Mouse (Mus musculus): ENCODE data around the gene Ebp.

Gene Ebp

GRCm38 (mm10) chrX:8182871-8183540, 10.3 kb downstream of the Ebp start:
- no peak for DNase-seq

DNA sequence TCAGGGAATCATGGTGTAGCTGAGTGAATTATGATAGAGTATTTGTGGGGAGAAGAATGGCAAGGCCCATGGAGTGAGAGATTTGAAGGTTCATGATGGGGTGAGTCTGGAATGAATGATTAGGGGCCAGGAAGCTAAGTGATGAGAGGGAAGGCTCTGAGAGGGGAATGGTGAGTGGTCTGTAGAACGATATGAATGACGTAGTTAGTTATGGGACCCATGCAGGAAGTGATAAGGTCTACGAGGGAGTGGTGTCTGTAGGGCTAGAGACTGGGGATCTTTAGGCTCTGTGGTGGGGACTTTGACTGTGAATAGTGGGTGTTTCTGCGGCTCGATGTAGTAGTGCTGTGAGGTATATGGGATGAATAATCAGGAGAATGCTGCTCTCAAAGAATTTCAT, 13.7 kb downstream of the Ebp start:
- no peak for DNase-seq

- DNase-seq = no peak
These were observed 14.4 kb downstream of the Ebp start for GRCm38 (mm10) chrX:8178871-8179270.

- DNase-seq = peak; percentile 89 to 93
These were observed 17.6 kb downstream of the Ebp start, which contains the start of gene Tbc1d25 for GRCm38 (mm10) chrX:8175504-8176385. TSS of gene Tbc1d25 (minus strand) at chrX:8176181.

- no peak for DNase-seq
These were observed 18.2 kb downstream of the Ebp start for GRCm38 (mm10) chrX:8175169-8175503.

- no peak for DNase-seq
These were observed 25.3 kb downstream of the Ebp start for GRCm38 (mm10) chrX:8167716-8168647.

DNA sequence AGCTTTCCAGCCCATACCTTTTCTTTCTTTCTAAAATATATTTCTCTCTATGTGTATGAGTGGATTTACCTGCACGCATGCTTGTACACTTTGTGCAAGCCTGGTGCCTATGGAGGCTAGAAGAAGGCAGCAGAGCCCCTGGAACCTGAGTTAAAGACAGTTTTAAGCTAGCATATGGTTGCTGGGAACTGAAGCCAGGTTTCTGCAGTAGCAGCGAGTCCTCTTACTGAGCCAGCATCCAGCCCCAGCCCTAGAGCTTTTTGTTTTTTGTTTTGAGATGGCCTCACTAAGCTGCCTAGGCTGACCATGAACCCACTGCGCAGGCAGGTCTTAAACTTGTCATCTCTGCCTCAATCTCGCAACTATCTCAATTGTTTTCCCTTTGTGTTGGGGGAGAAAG, 28.8 kb downstream of the Ebp start:
- no peak for DNase-seq

DNA sequence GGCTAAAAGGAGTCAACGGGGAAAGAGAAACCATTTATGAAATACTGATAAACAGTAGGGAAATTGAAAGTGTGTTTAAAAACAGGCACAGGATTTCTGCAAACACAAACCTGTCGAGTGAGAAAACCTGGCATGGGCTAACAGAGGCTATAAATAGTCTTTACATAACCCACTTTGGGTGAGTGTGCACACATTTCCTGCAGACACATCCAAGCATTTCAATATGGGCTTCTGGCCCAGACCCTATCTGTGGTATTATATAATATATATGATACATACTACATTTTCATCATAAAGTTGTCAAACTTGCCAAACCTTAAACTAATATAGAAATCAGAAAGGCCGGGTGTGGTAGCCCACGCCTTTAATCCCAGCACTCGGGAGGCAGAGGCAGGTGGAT, 30.2 kb downstream of the Ebp start:
- no peak for DNase-seq

GRCm38 (mm10) chrX:8145153-8145991, 47.9 kb downstream of the Ebp start, which contains the start of gene Rbm3:
TSS of gene Rbm3 (minus strand) at chrX:8145880.
- DNase-seq = peak; percentile 89 to 93

- DNase-seq = peak; percentile 42 to 44
These were observed 49.6 kb downstream of the Ebp start for GRCm38 (mm10) chrX:8143750-8144149.

- no peak for DNase-seq
These were observed 50.4 kb downstream of the Ebp start for GRCm38 (mm10) chrX:8142948-8143347.

- no peak for DNase-seq
These were observed 52.3 kb downstream of the Ebp start for GRCm38 (mm10) chrX:8141058-8141457.

DNA sequence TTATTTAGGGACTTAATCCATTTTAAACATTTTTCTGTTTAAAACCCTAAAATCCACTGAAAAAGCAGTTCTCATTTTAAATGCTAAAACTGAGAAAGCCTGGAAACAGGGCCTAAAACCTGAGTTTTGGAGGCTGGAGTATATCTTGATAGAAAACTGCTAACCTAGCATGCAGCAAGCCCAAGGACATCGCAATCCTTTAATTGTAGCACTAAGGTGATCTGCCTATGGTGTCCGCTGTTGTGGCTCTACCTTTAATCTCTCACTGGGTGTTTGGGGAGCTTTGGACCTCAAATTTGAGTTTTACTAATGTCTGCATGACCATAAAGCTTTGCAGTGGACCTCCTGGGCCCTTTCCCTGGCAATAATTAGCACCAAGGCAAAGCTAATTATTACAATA, 52.9 kb downstream of the Ebp start:
- DNase-seq = no peak

- DNase-seq = no peak
These were observed 53.8 kb downstream of the Ebp start for GRCm38 (mm10) chrX:8139480-8139879.

DNA sequence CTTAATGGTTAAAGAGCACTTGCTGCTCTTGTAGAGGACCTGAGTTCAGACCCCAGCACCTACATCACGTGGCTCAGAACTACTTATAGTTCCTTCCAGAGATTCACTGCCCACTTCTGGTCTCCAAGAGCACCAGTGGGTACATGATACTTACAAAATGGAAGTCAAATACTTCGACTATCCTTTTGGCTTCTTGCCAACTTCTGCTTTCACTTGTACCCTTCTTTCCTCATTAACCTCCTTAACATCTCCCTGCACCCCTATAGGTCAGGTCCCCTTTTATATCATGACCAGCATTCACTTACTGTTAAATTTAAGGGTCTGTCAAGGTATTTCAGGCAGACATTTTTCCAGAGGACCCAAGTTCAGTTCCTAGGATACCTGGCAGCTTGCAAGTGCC, 57.4 kb downstream of the Ebp start:
- DNase-seq = no peak

Data from cerebellum, postnatal 10 days (tissue).